Mouse (Mus musculus): ENCODE data around the gene Ehmt2. TPM values are rescaled to one million over a fixed set of nuclear protein-coding genes. Genes with fewer than 3 reads are reported as not detected.

The Ehmt2 gene
- 26.7 and 27.6 TPM in 2 replicates for polyA plus RNA-seq (2015; fragmentation: Nextera tagmentation; extraction: Ambion mirVana)

GRCm38 (mm10) chr17:34898160-34898586, at the start of gene Ehmt2, which contains the start of gene C2:
Ehmt2 (plus strand) TSS chr17:34898469.
C2 (minus strand) TSS chr17:34898265.

GRCm38 (mm10) chr17:34849722-34850516, 48.4 kb upstream of the Ehmt2 start, which contains the start of the genes Skiv2l and Nelfe:
Skiv2l (minus strand) TSS chr17:34850210.
Nelfe (plus strand) TSS chr17:34850391.

GRCm38 (mm10) chr17:34862416-34863081, 35.7 kb upstream of the Ehmt2 start, which contains the start of gene Cfb:
Cfb (minus strand) TSS chr17:34862518.

DNA sequence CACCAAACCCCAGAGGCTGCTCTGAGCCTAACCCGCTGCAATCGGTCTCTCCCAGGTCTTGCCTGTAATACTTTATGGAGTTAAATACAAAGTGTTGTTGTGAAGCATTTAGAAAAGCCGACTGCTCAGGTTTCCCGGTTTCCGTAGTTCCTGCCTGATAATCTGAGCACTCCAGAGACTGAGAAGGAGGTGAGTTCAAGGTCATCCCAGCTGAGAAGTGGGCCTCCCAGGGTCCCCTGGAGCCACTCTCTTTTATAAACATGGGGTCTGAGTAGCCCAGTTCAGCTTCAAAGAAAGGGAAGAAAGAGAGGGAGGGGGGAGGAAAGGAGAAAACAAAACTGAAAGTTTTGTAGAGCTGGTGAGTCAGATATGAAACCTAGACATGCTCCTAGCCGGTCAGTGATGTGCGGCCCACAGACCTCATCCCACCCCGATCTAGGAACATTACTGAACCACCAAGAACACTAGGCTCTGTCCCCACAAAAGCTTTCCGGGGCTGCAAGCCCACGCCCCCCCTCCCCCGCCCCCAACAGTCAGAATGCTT, 18.9 kb upstream of the Ehmt2 start, which contains the start of gene Zbtb12:
Gene Zbtb12 (plus strand): TSS at position 148 of the 544 bp plus-strand sequence.

GRCm38 (mm10) chr17:34881683-34882310, 16.5 kb upstream of the Ehmt2 start, which contains the start of gene Gm20547:
Gm20547 (minus strand) TSS chr17:34882042.

DNA sequence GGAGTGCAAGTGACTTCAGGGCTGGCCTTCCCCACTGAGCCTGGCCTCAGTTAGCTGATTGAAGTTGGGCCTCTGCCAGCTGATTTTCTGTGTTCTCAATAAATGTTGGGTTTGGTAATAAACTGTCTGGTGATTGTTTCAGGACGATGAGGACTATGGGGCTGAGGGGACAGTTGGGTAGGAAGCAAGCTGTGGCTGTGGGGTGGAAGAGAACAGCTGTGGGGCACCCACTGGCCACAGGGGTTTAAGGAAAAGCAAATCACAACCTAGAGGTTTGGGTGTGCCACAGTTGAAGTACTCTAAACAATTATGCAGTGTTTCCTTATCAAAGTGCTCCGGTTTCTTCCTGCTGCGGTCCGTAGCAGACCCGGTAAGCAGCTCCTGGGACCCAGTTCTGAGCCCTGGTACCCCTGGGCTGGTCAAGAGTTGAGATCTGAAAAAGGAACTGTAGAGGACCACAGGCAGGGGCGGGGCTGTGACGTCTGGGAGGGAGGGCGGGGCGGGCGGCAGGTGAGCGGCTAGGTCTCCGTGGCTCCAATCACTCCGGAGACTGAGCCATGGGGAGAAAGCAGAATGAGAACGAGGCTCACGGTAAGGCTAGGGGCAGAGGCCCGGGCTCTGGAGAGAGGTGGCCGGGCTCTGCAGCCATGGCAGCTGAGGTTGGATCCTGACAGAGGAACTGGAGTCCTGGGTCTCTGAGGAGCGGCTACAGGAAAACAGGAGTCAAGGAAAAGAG, 15.8 kb downstream of the Ehmt2 start, which contains the start of gene Slc44a4:
Gene Slc44a4 (plus strand): TSS at position 537 of the 736 bp plus-strand sequence.

DNA sequence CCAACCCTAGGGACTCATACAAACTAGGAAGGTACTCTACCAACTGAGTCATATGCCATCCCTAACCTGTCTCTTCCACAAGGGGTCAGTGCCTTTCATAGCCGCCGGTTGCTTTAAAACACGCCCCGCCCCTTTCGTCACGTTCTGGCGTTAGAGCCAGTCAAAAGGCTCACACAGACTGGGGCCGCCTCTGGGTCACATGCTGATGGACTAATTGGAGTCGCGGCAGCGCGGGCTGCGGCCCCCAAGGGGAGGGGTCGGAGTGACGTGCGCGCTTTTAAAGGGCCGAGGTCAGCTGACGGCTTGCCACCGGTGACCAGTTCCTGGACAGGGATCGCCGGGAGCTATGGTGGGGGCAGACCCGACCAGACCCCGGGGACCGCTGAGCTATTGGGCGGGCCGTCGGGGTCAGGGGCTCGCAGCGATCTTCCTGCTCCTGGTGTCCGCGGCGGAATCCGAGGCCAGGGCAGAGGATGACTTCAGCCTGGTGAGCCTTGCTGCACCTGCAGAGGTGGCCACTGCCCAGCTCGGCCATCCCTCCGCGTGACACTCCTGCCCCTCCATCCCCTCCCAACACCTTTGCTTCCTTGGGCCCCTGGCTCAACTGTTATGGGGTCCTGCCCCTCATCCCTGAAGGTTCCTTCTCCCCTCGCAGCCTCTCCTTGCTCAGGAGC, 32.9 kb downstream of the Ehmt2 start, which contains the start of gene Neu1:
Gene Neu1 (plus strand): TSS at position 193 of the 674 bp plus-strand sequence.

DNA sequence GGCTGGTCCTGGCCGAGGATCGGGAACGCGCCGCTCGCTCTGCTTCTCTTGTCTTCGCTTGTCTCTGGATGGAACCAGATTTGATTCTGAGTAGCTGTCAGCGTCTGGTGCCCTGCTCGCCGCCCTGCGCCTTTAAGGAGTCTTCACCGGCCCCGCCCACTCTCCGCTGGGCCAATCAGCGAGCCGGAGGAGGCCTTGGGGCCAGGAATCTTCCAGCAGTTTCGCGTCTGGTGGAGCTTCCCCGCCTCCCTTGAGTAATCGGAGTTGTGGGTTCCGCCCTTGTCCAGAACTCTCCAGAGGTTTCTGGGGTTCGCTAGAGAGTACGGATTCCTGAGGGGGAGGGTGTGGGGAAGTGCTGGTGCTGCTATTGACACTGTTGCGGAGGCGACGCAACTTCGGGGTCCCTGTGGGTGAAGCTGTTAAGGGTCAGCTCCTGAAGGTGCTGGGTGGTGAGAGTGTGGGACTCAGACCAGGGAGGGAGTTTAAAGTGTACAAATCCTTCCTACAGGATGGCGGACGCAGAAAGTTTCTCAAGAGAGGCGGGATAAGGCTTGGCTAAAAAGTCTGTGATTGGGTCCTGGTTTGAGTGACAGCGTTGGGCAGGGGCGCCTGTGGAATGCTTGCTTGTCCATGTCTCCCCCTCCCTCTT, 61.0 kb downstream of the Ehmt2 start, which contains the start of gene Hspa1b:
Gene Hspa1b (minus strand): TSS at position 109 of the 649 bp plus-strand sequence.

Small RNA genes within 50 kb of the gene (microRNA-seq; reads per million reads assigned to microRNA genes)
- 0 reads per million in 2 experiments for gene Mir6972

Other genes with a start within 250 kb of the Ehmt2 start
- gene Tnxb, start 227.9 kb upstream of the Ehmt2 start, polyA plus RNA-seq (2015; fragmentation: Nextera tagmentation; extraction: Ambion mirVana), result 15.2 and 16.9 TPM in 2 replicates
- 0.82 and 3.6 TPM in 2 replicates for gene C4b, start 154.6 kb upstream of the Ehmt2 start, polyA plus RNA-seq (2015; fragmentation: Nextera tagmentation; extraction: Ambion mirVana)
- not detected in 2 replicates for gene Cyp21a1, start 93.9 kb upstream of the Ehmt2 start, polyA plus RNA-seq (2015; fragmentation: Nextera tagmentation; extraction: Ambion mirVana)
- 11.6 and 15.6 TPM in 2 replicates for gene Stk19, start 61.5 kb upstream of the Ehmt2 start, polyA plus RNA-seq (2015; fragmentation: Nextera tagmentation; extraction: Ambion mirVana)
- gene Dxo, start 61.5 kb upstream of the Ehmt2 start, polyA plus RNA-seq (2015; fragmentation: Nextera tagmentation; extraction: Ambion mirVana), result 21.0 and 22.2 TPM in 2 replicates
- 15.7 and 16.8 TPM in 2 replicates for gene Skiv2l, start 48.3 kb upstream of the Ehmt2 start, polyA plus RNA-seq (2015; fragmentation: Nextera tagmentation; extraction: Ambion mirVana)
- gene Nelfe, start 48.1 kb upstream of the Ehmt2 start, polyA plus RNA-seq (2015; fragmentation: Nextera tagmentation; extraction: Ambion mirVana), result 33.1 and 42.1 TPM in 2 replicates
- 4.1 and 6.3 TPM in 2 replicates for gene Cfb, start 36.0 kb upstream of the Ehmt2 start, polyA plus RNA-seq (2015; fragmentation: Nextera tagmentation; extraction: Ambion mirVana)
- gene Zbtb12, start 19.0 kb upstream of the Ehmt2 start, polyA plus RNA-seq (2015; fragmentation: Nextera tagmentation; extraction: Ambion mirVana), result 0.87 and 0.99 TPM in 2 replicates
- gene Gm20547, start 16.4 kb upstream of the Ehmt2 start, polyA plus RNA-seq (2015; fragmentation: Nextera tagmentation; extraction: Ambion mirVana), result not detected in 2 replicates
- gene C2, start 204 bp upstream of the Ehmt2 start, polyA plus RNA-seq (2015; fragmentation: Nextera tagmentation; extraction: Ambion mirVana), result 5.1 and 9.4 TPM in 2 replicates
- not detected in 2 replicates for gene Slc44a4, start 16.0 kb downstream of the Ehmt2 start, polyA plus RNA-seq (2015; fragmentation: Nextera tagmentation; extraction: Ambion mirVana)
- 12.8 and 14.9 TPM in 2 replicates for gene Neu1, start 32.8 kb downstream of the Ehmt2 start, polyA plus RNA-seq (2015; fragmentation: Nextera tagmentation; extraction: Ambion mirVana)
- 0.12 and 0.27 TPM in 2 replicates for gene Hspa1b, start 60.8 kb downstream of the Ehmt2 start, polyA plus RNA-seq (2015; fragmentation: Nextera tagmentation; extraction: Ambion mirVana)
- gene Gm20481, start 71.4 kb downstream of the Ehmt2 start, polyA plus RNA-seq (2015; fragmentation: Nextera tagmentation; extraction: Ambion mirVana), result 0.32 TPM in 1 of 2 replicates, not detected in the other
- gene Hspa1a, start 73.7 kb downstream of the Ehmt2 start, polyA plus RNA-seq (2015; fragmentation: Nextera tagmentation; extraction: Ambion mirVana), result 2.5 and 3.8 TPM in 2 replicates
- 2.7 and 2.8 TPM in 2 replicates for gene Hspa1l, start 74.2 kb downstream of the Ehmt2 start, polyA plus RNA-seq (2015; fragmentation: Nextera tagmentation; extraction: Ambion mirVana)
- gene Lsm2, start 83.4 kb downstream of the Ehmt2 start, polyA plus RNA-seq (2015; fragmentation: Nextera tagmentation; extraction: Ambion mirVana), result 54.1 and 55.4 TPM in 2 replicates
- 27.6 and 32.6 TPM in 2 replicates for gene Vars, start 102.5 kb downstream of the Ehmt2 start, polyA plus RNA-seq (2015; fragmentation: Nextera tagmentation; extraction: Ambion mirVana)
- 0.46 and 0.53 TPM in 2 replicates for gene Vwa7, start 118.1 kb downstream of the Ehmt2 start, polyA plus RNA-seq (2015; fragmentation: Nextera tagmentation; extraction: Ambion mirVana)
- 10.6 and 11.5 TPM in 2 replicates for gene Sapcd1, start 129.5 kb downstream of the Ehmt2 start, polyA plus RNA-seq (2015; fragmentation: Nextera tagmentation; extraction: Ambion mirVana)
- 2.2 and 3.5 TPM in 2 replicates for gene Msh5, start 148.3 kb downstream of the Ehmt2 start, polyA plus RNA-seq (2015; fragmentation: Nextera tagmentation; extraction: Ambion mirVana)
- 115 and 138 TPM in 2 replicates for gene Clic1, start 151.5 kb downstream of the Ehmt2 start, polyA plus RNA-seq (2015; fragmentation: Nextera tagmentation; extraction: Ambion mirVana)
- gene Ddah2, start 160.6 kb downstream of the Ehmt2 start, polyA plus RNA-seq (2015; fragmentation: Nextera tagmentation; extraction: Ambion mirVana), result 144 and 157 TPM in 2 replicates
- gene Ly6g6c, start 166.9 kb downstream of the Ehmt2 start, polyA plus RNA-seq (2015; fragmentation: Nextera tagmentation; extraction: Ambion mirVana), result 11.3 TPM in 1 of 2 replicates, not detected in the other
- 0.08 and 0.30 TPM in 2 replicates for gene Mpig6b, start 167.7 kb downstream of the Ehmt2 start, polyA plus RNA-seq (2015; fragmentation: Nextera tagmentation; extraction: Ambion mirVana)
- 2.1 TPM in 1 of 2 replicates, not detected in the other for gene Ly6g6e, start 178.4 kb downstream of the Ehmt2 start, polyA plus RNA-seq (2015; fragmentation: Nextera tagmentation; extraction: Ambion mirVana)
- gene Ly6g6d, start 179.6 kb downstream of the Ehmt2 start, polyA plus RNA-seq (2015; fragmentation: Nextera tagmentation; extraction: Ambion mirVana), result 0.49 and 1.2 TPM in 2 replicates
- 0.11 and 0.29 TPM in 2 replicates for gene Ly6g6f, start 187.1 kb downstream of the Ehmt2 start, polyA plus RNA-seq (2015; fragmentation: Nextera tagmentation; extraction: Ambion mirVana)
- 87.8 and 89.8 TPM in 2 replicates for gene Abhd16a, start 190.8 kb downstream of the Ehmt2 start, polyA plus RNA-seq (2015; fragmentation: Nextera tagmentation; extraction: Ambion mirVana)
- gene Ly6g5c, start 209.8 kb downstream of the Ehmt2 start, polyA plus RNA-seq (2015; fragmentation: Nextera tagmentation; extraction: Ambion mirVana), result 0.38 TPM in 1 of 2 replicates, not detected in the other
- 0.22 and 0.37 TPM in 2 replicates for gene Ly6g5b, start 217.0 kb downstream of the Ehmt2 start, polyA plus RNA-seq (2015; fragmentation: Nextera tagmentation; extraction: Ambion mirVana)
- 8.4 and 9.1 TPM in 2 replicates for gene Gpank1, start 223.0 kb downstream of the Ehmt2 start, polyA plus RNA-seq (2015; fragmentation: Nextera tagmentation; extraction: Ambion mirVana)
- gene Csnk2b, start 223.6 kb downstream of the Ehmt2 start, polyA plus RNA-seq (2015; fragmentation: Nextera tagmentation; extraction: Ambion mirVana), result 203 and 204 TPM in 2 replicates
- gene D17H6S53E, start 227.9 kb downstream of the Ehmt2 start, polyA plus RNA-seq (2015; fragmentation: Nextera tagmentation; extraction: Ambion mirVana), result 10.6 and 11.8 TPM in 2 replicates
- gene Apom, start 233.6 kb downstream of the Ehmt2 start, polyA plus RNA-seq (2015; fragmentation: Nextera tagmentation; extraction: Ambion mirVana), result 0.30 and 0.81 TPM in 2 replicates
- 39.5 and 42.1 TPM in 2 replicates for gene Bag6, start 236.7 kb downstream of the Ehmt2 start, polyA plus RNA-seq (2015; fragmentation: Nextera tagmentation; extraction: Ambion mirVana)

Measured in skeletal muscle tissue, postnatal 0 days (tissue).